Mouse (Mus musculus) left cerebral cortex, adult 18-20 months (tissue): ENCODE measurements at regions not wholly inside any gene's neighbourhood (a gene's known extent, or its start where the extent isn't known, plus 50 kb on each side); places are given as distances from the start of the nearest gene placed in this dataset.

ENCODE experiments used
- DNase-seq, 2 experiments: peaks; one replicate each; pipeline ENCODE4 v3.0.0; 2021 to 2022; ENCODE audit warnings: low spot score in 2 of 2, mixed read lengths in 1 of 2

DNA sequence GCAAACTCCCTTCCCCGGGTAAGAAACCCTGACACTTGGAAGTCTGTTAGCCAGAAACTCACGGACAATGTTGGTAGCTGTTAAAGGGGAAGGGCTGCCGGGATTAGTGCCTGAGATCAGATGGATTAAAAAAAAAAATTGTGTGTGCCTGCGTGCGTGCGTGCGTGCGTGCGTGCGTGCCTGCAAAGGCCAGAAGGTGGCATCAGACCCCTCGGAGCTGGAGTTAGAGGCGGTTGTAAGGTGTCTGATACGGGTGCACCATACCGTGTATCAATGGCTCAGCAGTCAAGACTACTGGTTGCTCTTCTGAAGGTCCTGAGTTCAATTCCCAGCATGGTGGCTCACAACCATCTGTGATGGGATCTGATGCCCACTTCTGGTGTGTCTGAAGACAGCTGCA is 59.0 kb upstream of the Ccdc167 start:
- no peak for DNase-seq

DNA sequence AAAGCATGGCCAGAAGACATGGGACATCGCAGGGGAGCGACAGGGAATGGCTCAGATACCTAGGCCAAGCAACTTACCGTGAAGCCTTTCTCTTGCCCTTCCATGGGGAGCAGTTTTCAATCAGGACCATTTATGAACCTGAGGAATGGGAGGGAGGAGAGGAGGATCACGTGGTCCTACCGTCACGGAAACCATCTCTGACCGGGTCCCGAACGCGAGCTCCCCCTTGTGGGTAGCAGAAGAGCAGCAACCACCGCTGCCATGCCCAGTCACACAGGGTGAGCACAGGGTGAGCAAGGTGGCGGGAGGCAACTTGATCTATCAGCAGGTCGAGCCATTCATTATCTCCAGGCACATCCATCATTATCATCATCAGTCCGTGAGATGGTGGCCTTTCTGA is 56.5 kb upstream of the Ccdc167 start:
- peak; percentile 23 to 47 for DNase-seq

DNA sequence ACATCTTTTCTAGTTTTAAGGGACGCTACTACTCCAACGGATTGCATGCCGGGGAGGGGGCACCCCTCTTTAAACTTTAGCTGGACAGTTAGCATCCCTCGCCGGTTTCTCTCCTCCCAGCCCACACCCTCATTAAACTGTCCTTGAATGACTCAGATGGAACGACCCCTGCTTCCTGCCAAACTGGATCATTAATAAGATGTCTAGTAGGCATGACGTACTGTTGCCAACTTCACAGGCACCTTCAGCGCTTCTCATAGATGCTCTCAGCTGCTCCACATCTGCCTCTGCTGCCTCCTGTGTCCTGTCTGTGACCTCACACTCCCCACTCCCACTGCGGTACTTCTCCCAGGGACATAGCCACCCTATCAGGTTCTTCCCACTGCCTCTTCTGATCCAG is 54.1 kb upstream of the Ccdc167 start:
- DNase-seq, result no peak

DNA sequence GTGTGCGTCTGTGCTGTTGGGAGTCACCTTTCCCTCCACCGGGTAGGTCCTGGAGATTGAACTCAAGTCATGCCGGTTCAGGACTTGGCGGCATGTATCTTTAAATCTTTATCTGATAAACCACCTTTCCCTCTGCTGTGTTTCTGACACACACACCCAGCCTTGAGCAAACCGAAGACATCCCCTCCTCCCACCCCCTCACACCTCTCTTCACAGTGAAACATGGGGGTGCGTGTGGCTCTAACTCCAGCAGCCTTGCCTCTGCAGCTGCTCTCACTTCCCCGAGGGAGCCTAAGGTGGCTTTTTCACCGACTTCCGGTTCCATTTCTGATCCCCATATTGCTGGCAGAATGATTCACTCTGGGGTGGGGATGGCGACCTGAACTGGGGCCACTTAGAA is 52.8 kb upstream of the Ccdc167 start:
- no peak for DNase-seq

DNA sequence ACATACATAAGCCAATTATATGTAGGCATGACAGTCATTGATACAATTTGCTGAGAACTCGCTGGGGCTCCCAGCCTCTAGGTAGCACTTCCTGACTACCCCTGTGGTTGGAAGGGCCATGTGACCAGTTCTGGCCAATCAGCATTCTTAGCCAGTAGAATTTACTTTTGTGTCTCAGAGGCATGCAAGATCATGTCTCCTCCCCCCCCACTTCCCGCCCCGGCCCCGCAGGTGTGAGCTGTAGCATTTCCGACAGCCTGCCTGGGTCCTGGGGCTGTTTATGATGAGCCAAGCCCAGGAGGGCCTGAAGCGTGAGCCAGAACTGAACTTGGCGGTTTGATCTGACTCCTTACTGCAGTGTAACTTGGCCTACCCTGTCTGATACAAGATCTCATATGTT is 52.3 kb upstream of the Ccdc167 start:
- DNase-seq, result no peak

DNA sequence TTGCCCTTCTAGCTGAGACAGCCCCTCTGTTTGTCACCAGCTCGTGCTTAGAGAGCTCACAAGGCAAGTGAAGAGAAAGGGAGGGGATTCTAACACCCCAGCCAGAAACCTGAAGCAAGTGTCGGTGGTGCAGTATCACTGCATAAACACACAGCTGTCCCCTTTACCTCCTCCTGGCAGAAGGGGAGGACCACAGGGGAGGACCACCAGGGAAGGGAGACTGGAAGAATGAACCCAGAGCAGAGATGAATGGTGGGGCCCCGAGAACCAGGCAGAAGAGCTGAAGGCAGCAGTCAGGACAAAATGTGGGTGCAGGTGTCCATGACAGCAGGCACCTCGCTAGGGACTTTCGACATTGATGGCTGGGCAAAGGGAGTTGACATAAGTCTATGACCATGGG is 51.8 kb upstream of the Ccdc167 start:
- no peak for DNase-seq
